ENCODE assay signal across 8 mouse cellular contexts in the genomic region with DNA sequence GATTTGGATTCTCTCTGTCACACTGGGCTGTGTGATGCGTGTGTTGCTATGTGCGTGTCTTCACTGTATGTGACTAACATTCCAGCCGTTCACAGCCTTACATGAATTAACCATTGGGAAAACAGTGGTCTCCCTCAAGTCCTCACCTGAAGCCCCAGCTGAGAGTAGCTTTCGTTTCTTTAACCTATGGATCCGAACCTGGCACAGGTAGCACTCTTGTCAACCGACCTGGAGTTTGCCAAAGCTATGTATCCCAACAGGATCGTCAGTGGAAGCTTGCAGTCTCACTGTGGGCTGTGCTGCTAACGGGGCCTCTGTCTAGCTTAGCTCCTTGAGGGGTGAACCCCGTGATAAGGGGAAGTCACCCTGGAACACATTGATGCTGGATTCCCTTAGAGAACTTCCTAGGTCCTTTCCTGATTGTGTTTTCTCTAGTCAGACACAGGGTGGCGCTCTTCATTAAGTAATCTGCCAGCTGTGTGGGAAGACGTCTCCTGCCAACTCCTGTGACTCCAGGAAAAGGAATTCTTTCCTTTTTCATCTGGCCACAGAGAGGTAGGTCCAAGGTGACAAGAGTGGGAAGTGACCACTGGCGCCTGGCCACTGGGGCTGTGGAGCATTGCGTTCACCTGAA. TPM values are rescaled to one million over a fixed set of nuclear protein-coding genes. Genes with fewer than 3 reads are reported as not detected.
DNase-seq lines count a peak whose midpoint lies in the region; ATAC-seq and TF ChIP-seq lines count a peak whose summit lies in the region.

No protein-coding gene starts in this region.

- no peaks in the 10 kb centered on the region for H3K9me3 ChIP-seq in hindbrain, embryonic 12.5 days (replicated peaks)
- H3K9me3 ChIP-seq in midbrain, embryonic 10.5 days (replicated peaks): no peaks in the 10 kb centered on the region

- peak; percentile 89 for ATAC-seq in hindbrain, embryonic 12.5 days (ENCODE audit: low FRiP score)

- no peak overlapping the region for H3K4me3 ChIP-seq in cerebellum, adult 2 months (replicated peaks; ENCODE audit: insufficient read depth, low read depth, low read length)
- H3K4me3 ChIP-seq in hindbrain, embryonic 12.5 days: no peak overlapping the region; the same call in 1 of the 2 replicates
- H3K4me3 ChIP-seq in midbrain, embryonic 10.5 days: peak overlapping the region; percentile 30
- no peak overlapping the region for H3K4me3 ChIP-seq in small intestine, adult 2 months (ENCODE audit: low read depth, low read length)

- 43% methylated on average over 13 of the region's 13 CpGs for WGBS in cerebellum, adult 2 months
- 42% methylated on average over 13 of the region's 13 CpGs for WGBS in hindbrain, embryonic 12.5 days
- WGBS in midbrain, embryonic 10.5 days: 41% methylated on average over 13 of the region's 13 CpGs
- 43% methylated on average over 13 of the region's 13 CpGs for WGBS in small intestine, adult 2 months

- peak overlapping the region; percentile 35 for H3K4me2 ChIP-seq in hindbrain, embryonic 12.5 days (replicated peaks)

- DNase-seq in layer of hippocampus, adult 18-20 months (ENCODE audit: low spot score in 2 of 2): peak; percentile 62 to 72
- no peak for DNase-seq in layer of hippocampus, adult 9-10 months (ENCODE audit: low spot score)
- peak; percentile 58 to 63 for DNase-seq in cerebellum, adult 2 months
- DNase-seq in forelimb bud, embryonic 11.5 days (ENCODE audit: low read depth, low spot score): peak; percentile 81
- peak; percentile 63 to 65 for DNase-seq in layer of hippocampus, postnatal 36 days
- DNase-seq in midbrain, embryonic 10.5 days (ENCODE audit: low spot score): peak; percentile 71

- peaks cover 35% of the 10 kb centered on the region for H3K36me3 ChIP-seq in hindbrain, embryonic 12.5 days
- H3K36me3 ChIP-seq in midbrain, embryonic 10.5 days: peaks cover 34% of the 10 kb centered on the region
- H3K36me3 ChIP-seq in small intestine, adult 2 months (ENCODE audit: control insufficient read depth, insufficient read depth, low read length): peaks cover 12% of the 10 kb centered on the region

- peak; percentile 71 for TF ChIP-seq CTCF in cerebellum, adult 2 months (IDR thresholded peaks at IDR 0.05; ENCODE audit: borderline replicate concordance, insufficient read depth, low read depth, low read length)
- peak; percentile 52; the same call in 1 of the 2 replicates for TF ChIP-seq CTCF in small intestine, adult 2 months (IDR thresholded peaks at IDR 0.05; ENCODE audit: extremely low read depth, insufficient read length, insufficient replicate concordance, low read depth, low read length)

- 0 out of 2 replicates have a peak overlapping the region, but pooled peaks have one; percentile 8 for H3K9ac ChIP-seq in hindbrain, embryonic 12.5 days

- H3K27ac ChIP-seq in cerebellum, adult 2 months (ENCODE audit: insufficient read depth, low read length): no peak overlapping the region
- H3K27ac ChIP-seq in hindbrain, embryonic 12.5 days: peak overlapping the region; percentile 68
- H3K27ac ChIP-seq in midbrain, embryonic 10.5 days (replicated peaks): peak overlapping the region; percentile 68
- H3K27ac ChIP-seq in small intestine, adult 2 months (ENCODE audit: insufficient read depth, low read depth, low read length): no peak overlapping the region

- H3K4me1 ChIP-seq in cerebellum, adult 2 months (ENCODE audit: control insufficient read depth, insufficient read depth, low read length): peaks cover 9% of the 10 kb centered on the region
- peaks cover 8% of the 10 kb centered on the region for H3K4me1 ChIP-seq in hindbrain, embryonic 12.5 days
- peaks cover 24% of the 10 kb centered on the region for H3K4me1 ChIP-seq in midbrain, embryonic 10.5 days
- peaks cover 23% of the 10 kb centered on the region for H3K4me1 ChIP-seq in small intestine, adult 2 months (ENCODE audit: control insufficient read depth, insufficient read depth, insufficient read length, low read length)

- no peak for TF ChIP-seq POLR2A in cerebellum, adult 2 months (IDR thresholded peaks at IDR 0.05; ENCODE audit: borderline replicate concordance, insufficient read depth, low read length)
- TF ChIP-seq POLR2A in small intestine, adult 2 months (IDR thresholded peaks at IDR 0.05; ENCODE audit: low read depth, low read length): no peak

- H3K27me3 ChIP-seq in cerebellum, adult 2 months (ENCODE audit: control insufficient read depth, insufficient read depth, low read length): no peaks in the 10 kb centered on the region
- H3K27me3 ChIP-seq in hindbrain, embryonic 12.5 days: no peaks in the 10 kb centered on the region
- H3K27me3 ChIP-seq in midbrain, embryonic 10.5 days (ENCODE audit: low read depth, poor library complexity, severe bottlenecking): no peaks in the 10 kb centered on the region
- no peaks in the 10 kb centered on the region for H3K27me3 ChIP-seq in small intestine, adult 2 months (ENCODE audit: control insufficient read depth, insufficient read depth, low read length)

RNA-seq across cellular contexts. Expression of a gene that starts 24.2 kb away (rescaled TPM):
- total RNA-seq in layer of hippocampus, adult 18-20 months (2021): 1 to 10 TPM; 7.2 to 8.4 TPM
- polyA plus RNA-seq in cerebellum, adult 2 months (2012; rRNA removed): 3.4 and 4.5 TPM in 2 replicates
- polyA plus RNA-seq in hindbrain, embryonic 12.5 days (2016; fragmentation: Nextera tagmentation; extraction: Ambion mirVana): 5.9 and 6.5 TPM in 2 replicates
- 10 to 100 TPM in 1 of 2 experiments, 1 to 10 TPM in 1; 8.6 to 10.7 TPM for total RNA-seq in layer of hippocampus, postnatal 36 days (2021)
- polyA plus RNA-seq in midbrain, embryonic 10.5 days (2016; fragmentation: Nextera tagmentation; extraction: Ambion mirVana): 5.9 and 6.2 TPM in 2 replicates
- 0.11 and 0.14 TPM in 2 replicates for polyA plus RNA-seq in small intestine, adult 2 months (2012; rRNA removed)

RNA-seq across cellular contexts. Expression of a gene that starts 24.2 kb away (rescaled TPM):
- total RNA-seq in layer of hippocampus, adult 18-20 months (2021): 1 to 10 TPM in 1 of 2 experiments, not detected in 1; 1.3 TPM
- polyA plus RNA-seq in cerebellum, adult 2 months (2012; rRNA removed): not detected in 2 replicates
- not detected in 2 replicates for polyA plus RNA-seq in hindbrain, embryonic 12.5 days (2016; fragmentation: Nextera tagmentation; extraction: Ambion mirVana)
- total RNA-seq in layer of hippocampus, postnatal 36 days (2021): 1 to 10 TPM in 1 of 2 experiments, not detected in 1; 1.1 TPM
- polyA plus RNA-seq in midbrain, embryonic 10.5 days (2016; fragmentation: Nextera tagmentation; extraction: Ambion mirVana): 0.54 TPM in 1 of 2 replicates, not detected in the other
- not detected in 2 replicates for polyA plus RNA-seq in small intestine, adult 2 months (2012; rRNA removed)

RNA-seq across cellular contexts. Expression of a gene that starts 24.5 kb away (rescaled TPM):
- total RNA-seq in layer of hippocampus, adult 18-20 months (2021): 10 to 100 TPM; 51.9 to 52.9 TPM
- 107 and 119 TPM in 2 replicates for polyA plus RNA-seq in cerebellum, adult 2 months (2012; rRNA removed)
- polyA plus RNA-seq in hindbrain, embryonic 12.5 days (2016; fragmentation: Nextera tagmentation; extraction: Ambion mirVana): 97.1 and 112 TPM in 2 replicates
- total RNA-seq in layer of hippocampus, postnatal 36 days (2021): 10 to 100 TPM; 47.6 to 61.7 TPM
- polyA plus RNA-seq in midbrain, embryonic 10.5 days (2016; fragmentation: Nextera tagmentation; extraction: Ambion mirVana): 97.1 and 104 TPM in 2 replicates
- 6.0 and 18.9 TPM in 2 replicates for polyA plus RNA-seq in small intestine, adult 2 months (2012; rRNA removed)

RNA-seq across cellular contexts. Expression of a gene that starts 55.5 kb away (rescaled TPM):
- total RNA-seq in layer of hippocampus, adult 18-20 months (2021): 1 to 10 TPM; 4.1 to 5.8 TPM
- 12.3 and 12.8 TPM in 2 replicates for polyA plus RNA-seq in cerebellum, adult 2 months (2012; rRNA removed)
- 10.3 and 11.7 TPM in 2 replicates for polyA plus RNA-seq in hindbrain, embryonic 12.5 days (2016; fragmentation: Nextera tagmentation; extraction: Ambion mirVana)
- total RNA-seq in layer of hippocampus, postnatal 36 days (2021): 1 to 10 TPM; 5.4 to 7.7 TPM
- 9.9 and 11.3 TPM in 2 replicates for polyA plus RNA-seq in midbrain, embryonic 10.5 days (2016; fragmentation: Nextera tagmentation; extraction: Ambion mirVana)
- 0.15 and 0.24 TPM in 2 replicates for polyA plus RNA-seq in small intestine, adult 2 months (2012; rRNA removed)

Comparison
In these comparisons a context has a peak if more than half of its experiments do, and no peak if none do; other contexts are left out.
1. H3K27ac ChIP-seq: peak in hindbrain, embryonic 12.5 days (single experiment) and midbrain, embryonic 10.5 days (single experiment); none in cerebellum, adult 2 months (single experiment) and small intestine, adult 2 months (single experiment).